ENCODE assay signal across 8 mouse cellular contexts in the genomic region with DNA sequence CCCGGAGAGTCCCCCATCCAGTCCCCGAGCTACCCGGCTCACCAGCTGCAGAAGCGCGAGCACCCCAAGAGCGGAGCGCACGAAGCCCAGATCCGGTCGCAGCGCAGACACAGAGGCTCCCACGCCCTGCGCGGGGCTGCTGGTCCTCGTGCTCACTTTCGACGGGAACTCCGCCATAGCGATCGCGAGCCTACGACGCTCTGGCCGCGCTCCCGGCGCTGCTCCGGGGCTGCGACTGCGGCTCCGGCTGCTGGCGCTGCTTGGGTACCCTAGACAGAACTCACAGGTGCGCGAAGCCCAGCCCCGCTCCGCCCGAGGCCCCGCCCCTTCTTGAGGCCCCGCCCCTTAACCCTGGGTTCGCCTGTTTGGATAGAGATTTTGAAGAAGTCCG. TPM values are rescaled to one million over a fixed set of nuclear protein-coding genes. Genes with fewer than 3 reads are reported as not detected.
A peak's percentile ranks its signal among the peaks of the same experiment; 100 is the strongest.
DNase-seq lines count a peak whose midpoint lies in the region; ATAC-seq and TF ChIP-seq lines count a peak whose summit lies in the region.

A gene (minus strand): TSS at position 285 of the 391 bp plus-strand sequence.

- H3K9me3 ChIP-seq in heart, embryonic 16.5 days (replicated peaks; ENCODE audit: control insufficient read depth, low read length), result no peaks in the 10 kb centered on the region
- H3K9me3 ChIP-seq in liver, embryonic 16.5 days (replicated peaks; ENCODE audit: control insufficient read depth, low read length), result no peaks in the 10 kb centered on the region

- no peak for TF ChIP-seq CTCF in lung, adult 2 months (IDR thresholded peaks at IDR 0.05; ENCODE audit: insufficient read depth, low read length)

- DNase-seq in lung, adult 2 months, result no peak
- DNase-seq in lung, postnatal 25 days (ENCODE audit: low spot score), result no peak
- peak; percentile 65 for DNase-seq in brain, adult 2 months (ENCODE audit: low read depth, low spot score)
- DNase-seq in kidney, postnatal 4 days, result peak; percentile 69 to 78
- peak; percentile 59 for DNase-seq in retina, postnatal 1 day
- no peak for DNase-seq in adipocyte (ENCODE audit: low spot score)

- TF ChIP-seq POLR2A in lung, adult 2 months (IDR thresholded peaks at IDR 0.05; ENCODE audit: borderline replicate concordance, extremely low read depth, low read depth, low read length), result peak; percentile 64; the same call in 1 of the 2 replicates

- no peak within 1 kb of the TSS for H3K27ac ChIP-seq in heart, embryonic 16.5 days (ENCODE audit: low read length)
- no peak within 1 kb of the TSS for H3K27ac ChIP-seq in liver, embryonic 16.5 days (ENCODE audit: low read length)

- peaks cover 56% of the 10 kb centered on the region for H3K27me3 ChIP-seq in heart, embryonic 16.5 days (ENCODE audit: control insufficient read depth, insufficient read depth, low read length)
- peaks cover 54% of the 10 kb centered on the region for H3K27me3 ChIP-seq in liver, embryonic 16.5 days (ENCODE audit: control insufficient read depth, insufficient read depth, low read depth, low read length)

- H3K36me3 ChIP-seq in heart, embryonic 16.5 days (ENCODE audit: control insufficient read depth, insufficient read depth), result no peaks in the 10 kb centered on the region
- no peaks in the 10 kb centered on the region for H3K36me3 ChIP-seq in liver, embryonic 16.5 days (ENCODE audit: control insufficient read depth, insufficient read depth)

- H3K9ac ChIP-seq in heart, embryonic 16.5 days (ENCODE audit: low read length), result no peak within 1 kb of the TSS
- no peak within 1 kb of the TSS; the same call in 1 of the 2 replicates for H3K9ac ChIP-seq in liver, embryonic 16.5 days (ENCODE audit: low read depth, low read length)

- peaks cover 8% of the 10 kb centered on the region for H3K4me1 ChIP-seq in lung, adult 2 months (ENCODE audit: control insufficient read depth, insufficient read depth, low read length)
- 0 out of 2 replicates have a peak, but pooled peaks cover 4% of the 10 kb centered on the region for H3K4me1 ChIP-seq in heart, embryonic 16.5 days (ENCODE audit: control insufficient read depth, insufficient read depth, low read length)
- peaks cover 8% of the 10 kb centered on the region for H3K4me1 ChIP-seq in liver, embryonic 16.5 days (ENCODE audit: control insufficient read depth, low read depth, low read length)

- WGBS in lung, adult 2 months, result under 1% methylated on average over 41 of the region's 41 CpGs
- under 1% methylated on average over 41 of the region's 41 CpGs for WGBS in heart, embryonic 16.5 days
- WGBS in liver, embryonic 16.5 days (ENCODE audit: insufficient replicate concordance), result 1% methylated on average over 41 of the region's 41 CpGs

- H3K4me2 ChIP-seq in heart, embryonic 16.5 days (ENCODE audit: low read depth, low read length), result peak within 1 kb of the TSS; percentile 65
- peak within 1 kb of the TSS; percentile 61 for H3K4me2 ChIP-seq in liver, embryonic 16.5 days (ENCODE audit: low read depth, low read length)

- ATAC-seq in heart, embryonic 16.5 days (replicated peaks; ENCODE audit: extremely low read depth, insufficient read depth, low FRiP score), result peak; percentile 33; the same call in 1 of the 2 replicates
- peak; percentile 54 for ATAC-seq in liver, embryonic 16.5 days (ENCODE audit: low read depth)

- peak within 1 kb of the TSS; percentile 69 for H3K4me3 ChIP-seq in lung, adult 2 months (replicated peaks; ENCODE audit: extremely low read depth, low read depth, low read length)
- H3K4me3 ChIP-seq in heart, embryonic 16.5 days (ENCODE audit: low read length), result peak within 1 kb of the TSS; percentile 43
- peak within 1 kb of the TSS; percentile 54 for H3K4me3 ChIP-seq in liver, embryonic 16.5 days (ENCODE audit: low read depth, low read length)

RNA-seq across cellular contexts. Expression of the gene that starts here (rescaled TPM):
- polyA plus RNA-seq in lung, adult 2 months (2012; rRNA removed), result 108 and 172 TPM in 2 replicates
- polyA plus RNA-seq in heart, embryonic 16.5 days (2015; fragmentation: Nextera tagmentation; extraction: Ambion mirVana), result 0.29 and 0.57 TPM in 2 replicates
- polyA plus RNA-seq in liver, embryonic 16.5 days (2015; fragmentation: Nextera tagmentation; extraction: Ambion mirVana), result 0.42 and 0.96 TPM in 2 replicates

Comparison
In these comparisons a context has a peak if more than half of its experiments do, and no peak if none do; other contexts are left out.
1. RNA of the gene that starts here (polyA plus RNA-seq): 108 to 172 TPM in lung, adult 2 months; 0.42 to 0.96 TPM in liver, embryonic 16.5 days and 0.29 to 0.57 TPM in heart, embryonic 16.5 days; every median in the first group is over 10 times any median in the second.
2. Peak in ATAC-seq, H3K4me3 ChIP-seq and H3K4me2 ChIP-seq in heart, embryonic 16.5 days; RNA of the gene not detected or under 1 TPM.
3. Peak in ATAC-seq, H3K4me3 ChIP-seq and H3K4me2 ChIP-seq in liver, embryonic 16.5 days; RNA of the gene not detected or under 1 TPM.
4. DNase-seq: peak in brain, adult 2 months (single experiment), kidney, postnatal 4 days (2 of 2) and retina, postnatal 1 day (single experiment); none in lung, adult 2 months (single experiment), lung, postnatal 25 days (single experiment) and adipocyte (single experiment).
5. Peak in every context shown above with its lines, with median percentiles within 50 percentile points of each other: H3K4me3 ChIP-seq.